Mouse (Mus musculus): ENCODE measurements around the gene Aldh5a1. TPM values are rescaled to one million over a fixed set of nuclear protein-coding genes. Genes with fewer than 3 reads are reported as not detected.

The Aldh5a1 gene
- polyA plus RNA-seq, 1 experiment from 2014 or later: 7.3 TPM

Other genes starting within 250 kb of the Aldh5a1 start
- not detected in 2 replicates for gene Armh2, start 196.4 kb downstream of the Aldh5a1 start, polyA plus RNA-seq (2016; fragmentation: Nextera tagmentation; extraction: Ambion mirVana)
- gene Gmnn, start 175.7 kb downstream of the Aldh5a1 start, polyA plus RNA-seq (2016; fragmentation: Nextera tagmentation; extraction: Ambion mirVana): 134 and 184 TPM in 2 replicates
- gene BC005537, start 136.0 kb downstream of the Aldh5a1 start, polyA plus RNA-seq (2016; fragmentation: Nextera tagmentation; extraction: Ambion mirVana): 10.4 and 10.9 TPM in 2 replicates
- gene Acot13, start 106.1 kb downstream of the Aldh5a1 start, polyA plus RNA-seq (2016; fragmentation: Nextera tagmentation; extraction: Ambion mirVana): 56.5 and 62.3 TPM in 2 replicates
- 64.4 and 74.7 TPM in 2 replicates for gene Tdp2, start 106.0 kb downstream of the Aldh5a1 start, polyA plus RNA-seq (2016; fragmentation: Nextera tagmentation; extraction: Ambion mirVana)
- 0.60 and 0.78 TPM in 2 replicates for gene D130043K22Rik, start 92.5 kb downstream of the Aldh5a1 start, polyA plus RNA-seq (2016; fragmentation: Nextera tagmentation; extraction: Ambion mirVana)
- 0.50 and 0.51 TPM in 2 replicates for gene Gpld1, start 5.5 kb upstream of the Aldh5a1 start, polyA plus RNA-seq (2016; fragmentation: Nextera tagmentation; extraction: Ambion mirVana)
- gene Mrs2, start 82.7 kb upstream of the Aldh5a1 start, polyA plus RNA-seq (2016; fragmentation: Nextera tagmentation; extraction: Ambion mirVana): 16.0 and 19.1 TPM in 2 replicates
- gene Dcdc2a, start 118.3 kb upstream of the Aldh5a1 start, polyA plus RNA-seq (2016; fragmentation: Nextera tagmentation; extraction: Ambion mirVana): 3.4 and 3.8 TPM in 2 replicates